In genomic region chr4:131438883-131439282, GRCm38 (mm10) we compare ENCODE assay signal across 12 mouse cellular contexts.
"Had no signal": no experiment of that assay in that cellular context is flagged by ENCODE, and none has a peak within 500 bp of the region (broad histone marks: within the 10 kb centered on the region; RNA-seq: fewer than 3 reads in every experiment).

No protein-coding gene starts in this region.

- DNase-seq: kidney, postnatal 10 days; layer of hippocampus, postnatal 36 days; liver, embryonic 13.5 days; lung, adult 2 months; lung, postnatal 4 days; midbrain, embryonic 14.5 days; thymus, adult 2 months; thymus, postnatal 14 days; thymus, postnatal 4 days had no signal

- H3K4me3 ChIP-seq: kidney, embryonic 15.5 days; left cerebral cortex, adult 2 months; liver, embryonic 13.5 days had no signal

- H3K27ac ChIP-seq: kidney, embryonic 15.5 days; left cerebral cortex, adult 2 months; liver, embryonic 13.5 days had no signal

- H3K36me3 ChIP-seq: kidney, embryonic 15.5 days; liver, embryonic 13.5 days had no signal

- H3K4me1 ChIP-seq: kidney, embryonic 15.5 days; liver, embryonic 13.5 days had no signal

- H3K9me3 ChIP-seq: kidney, embryonic 15.5 days; liver, embryonic 13.5 days had no signal

- H3K9ac ChIP-seq: kidney, embryonic 15.5 days; liver, embryonic 13.5 days had no signal

- H3K4me2 ChIP-seq: kidney, embryonic 15.5 days; liver, embryonic 13.5 days; midbrain, embryonic 11.5 days had no signal

- H3K27me3 ChIP-seq: kidney, embryonic 15.5 days; liver, embryonic 13.5 days had no signal
